Mouse (Mus musculus) stomach, postnatal 0 days (tissue): Measurements from ENCODE around the gene Dnah11. TPM values are rescaled to one million over a fixed set of nuclear protein-coding genes. Genes with fewer than 3 reads are reported as not detected.
A peak's percentile ranks its signal among the peaks of the same experiment; 100 is the strongest.

Experiments
- ATAC-seq: fragments of 200-750 bp; cut with Nextera tagmentation; 2 replicates; pipeline ENCODE4 v1.8.0; 2017; ENCODE audit not compliant: low FRiP score, low TSS enrichment
- DNase-seq: peaks from one replicate; pipeline ENCODE4 v3.0.0-alpha.2; 2016; ENCODE audit warnings: low spot score
- H3K27ac ChIP-seq: fragments of 300-500 bp; sonication (generic); replicated peaks from 2 replicates; pipeline ENCODE4 v1.5.1; 2014; ENCODE audit warnings: mild to moderate bottlenecking, control low read depth
- H3K27me3 ChIP-seq: fragments of 300-500 bp; sonication (generic); 2 replicates; pipeline ENCODE4 v1.6.1; 2014; ENCODE audit warnings: low read length; ENCODE audit not compliant: control insufficient read depth, insufficient read depth
- H3K36me3 ChIP-seq: fragments of 300-500 bp; sonication (generic); 2 replicates; pipeline ENCODE4 v1.6.1; 2014; ENCODE audit warnings: low read length, mixed read lengths; ENCODE audit not compliant: control insufficient read depth, insufficient read depth
- H3K4me1 ChIP-seq: fragments of 300-500 bp; sonication (generic); replicated peaks from 2 replicates; pipeline ENCODE4 v1.6.1; 2014; ENCODE audit warnings: antibody characterized with exemption; ENCODE audit not compliant: control insufficient read depth, insufficient read depth
- H3K4me2 ChIP-seq: fragments of 300-500 bp; sonication (generic); replicated peaks from 2 replicates; pipeline ENCODE4 v1.6.1; 2014; ENCODE audit warnings: low read depth, mild to moderate bottlenecking, control low read depth, moderate library complexity
- H3K4me3 ChIP-seq: fragments of 300-500 bp; sonication (generic); 2 replicates; pipeline ENCODE4 v1.5.1; 2014; ENCODE audit warnings: low read depth, low read length, control low read depth
- H3K9ac ChIP-seq: fragments of 300-500 bp; sonication (generic); 2 replicates; pipeline ENCODE4 v1.6.1; 2014; ENCODE audit warnings: mild to moderate bottlenecking, low read length, control low read depth, mixed read lengths
- H3K9me3 ChIP-seq: fragments of 300-500 bp; sonication (generic); 2 replicates; pipeline ENCODE4 v1.6.1; 2016; ENCODE audit warnings: low read length; ENCODE audit not compliant: control insufficient read depth
- CTCF ChIP-seq: IDR thresholded peaks from 2 replicates; pipeline ENCODE4 v1.5.1; 2016; ENCODE audit warnings: antibody characterized with exemption, low read depth, mild to moderate bottlenecking, moderate library complexity
- EP300 ChIP-seq: optimal IDR thresholded peaks from 2 replicates; pipeline ENCODE3; 2016; ENCODE audit warnings: antibody characterized with exemption
- WGBS: fragments of 180-500 bp; shearing (Covaris S2); extraction: QIAGEN DNeasy Blood & Tissue Kit; methylation state at CpG from one replicate; pipeline ENCODE4 v1.1.7; 2014; 5-methylcytosine and 5-hydroxymethylcytosine counted together
- polyA plus RNA-seq: library from polyadenylated mRNA; unstranded; fragments of >200 nt; fragmentation: Nextera tagmentation; extraction: Ambion mirVana; gene quantifications from 2 replicates; pipeline ENCODE4 v1.2.1, GENCODE M21; 2015

The Dnah11 gene
- polyA plus RNA-seq, 1 experiment from 2014 or later: 0.01 TPM

DNA sequence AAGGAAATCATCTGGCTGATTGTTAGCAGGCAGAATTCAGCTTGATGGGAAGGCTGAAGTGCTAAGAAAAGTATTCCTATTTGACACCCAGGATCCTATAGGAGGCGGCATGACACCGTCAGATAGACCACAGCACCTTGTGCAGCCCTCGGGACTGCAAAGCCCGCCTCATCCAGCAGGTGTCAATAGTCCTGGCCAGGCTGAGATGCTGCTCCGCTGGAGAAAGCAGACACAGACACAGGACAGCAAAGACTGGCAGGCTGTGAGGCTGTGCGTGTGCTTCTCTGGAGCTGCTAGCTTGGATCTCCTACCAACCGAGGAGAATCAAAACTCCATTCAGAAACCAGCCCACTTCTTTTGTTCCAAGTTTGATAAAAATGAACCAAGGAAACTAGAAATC, 205.3 kb downstream of the Dnah11 start:
- no peaks in the 10 kb centered on the region for H3K9me3 ChIP-seq
- no peaks in the 10 kb centered on the region for H3K27me3 ChIP-seq
- TF ChIP-seq EP300: no peak
- peak; percentile 99 for TF ChIP-seq CTCF
- WGBS: 0% methylated on average over 7 of the region's 7 CpGs
- ATAC-seq: peak; percentile 96
- H3K4me3 ChIP-seq: no peak overlapping the region
- peak; percentile 89 for DNase-seq
- H3K27ac ChIP-seq: no peak overlapping the region
- no peak overlapping the region for H3K9ac ChIP-seq
- no peaks in the 10 kb centered on the region for H3K36me3 ChIP-seq
- no peaks in the 10 kb centered on the region for H3K4me1 ChIP-seq
- H3K4me2 ChIP-seq: no peak overlapping the region

DNA sequence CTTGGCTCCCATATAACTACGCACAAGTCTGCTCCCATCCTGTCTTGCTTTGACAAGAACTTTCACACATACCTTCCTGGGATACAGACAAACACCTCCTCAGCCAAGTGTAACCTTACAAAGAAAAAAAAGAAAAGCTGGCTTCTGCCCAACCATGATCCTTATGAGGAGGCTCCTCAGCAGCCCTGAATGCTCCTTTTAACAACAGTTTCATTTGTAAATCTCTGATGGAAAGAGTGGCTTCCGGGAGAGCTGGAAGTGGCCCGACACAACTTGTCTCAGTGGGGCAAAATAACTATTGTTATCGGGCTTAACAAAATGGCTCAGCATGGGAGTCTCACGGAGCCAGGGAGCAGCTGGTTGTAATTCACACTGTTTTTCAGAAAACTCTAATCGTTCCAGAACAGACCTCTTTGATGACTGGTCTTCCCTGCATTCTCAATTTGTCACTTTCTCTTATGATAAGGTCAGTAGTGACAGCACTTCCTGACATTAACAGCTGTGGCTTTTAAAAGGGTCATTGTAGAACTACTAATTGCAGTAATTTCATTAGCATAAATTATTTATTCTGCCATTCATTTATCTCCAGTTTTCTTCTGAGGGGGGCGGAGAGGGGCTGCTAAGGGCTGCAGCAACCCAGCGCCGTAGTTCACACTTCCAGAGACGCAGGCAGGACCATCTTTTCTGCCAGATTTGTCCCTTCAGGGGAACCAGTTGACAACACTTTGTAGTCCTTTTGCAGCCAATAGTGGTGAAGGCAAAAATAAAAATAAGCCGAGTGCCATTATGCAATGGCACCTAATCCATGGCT, 209.6 kb downstream of the Dnah11 start:
- H3K4me1 ChIP-seq: no peaks in the 10 kb centered on the region
- no peak overlapping the region for H3K4me3 ChIP-seq
- DNase-seq: no peak
- H3K4me2 ChIP-seq: no peak overlapping the region
- H3K36me3 ChIP-seq: no peaks in the 10 kb centered on the region
- ATAC-seq: no peak
- H3K27me3 ChIP-seq: no peaks in the 10 kb centered on the region
- no peak for TF ChIP-seq EP300
- no peak for TF ChIP-seq CTCF
- no peaks in the 10 kb centered on the region for H3K9me3 ChIP-seq
- H3K9ac ChIP-seq: no peak overlapping the region
- WGBS: 19% methylated on average over 11 of the region's 11 CpGs
- no peak overlapping the region for H3K27ac ChIP-seq

DNA sequence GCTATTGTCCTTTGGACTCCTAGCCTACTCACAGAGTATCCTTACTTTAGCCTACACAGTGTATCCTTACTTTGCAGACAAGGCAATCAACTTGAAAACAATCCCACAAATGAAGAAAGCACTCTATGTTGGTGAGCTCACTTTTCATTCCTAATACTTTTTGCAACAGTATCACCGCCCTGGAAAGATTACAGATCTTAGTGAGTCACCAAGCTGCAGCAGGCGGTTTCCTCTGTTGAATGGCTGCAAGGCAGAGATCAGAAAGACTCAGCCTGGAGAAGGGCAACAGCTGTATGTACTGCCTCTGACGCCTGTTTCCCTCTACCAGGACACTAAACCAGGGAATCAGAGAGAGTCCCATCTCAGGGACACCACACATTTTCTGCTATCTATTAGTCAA, 218.5 kb downstream of the Dnah11 start:
- no peak for ATAC-seq
- Histone ChIP-seq H3K4me2 (no peak overlapping the region), H3K27me3 (no peaks in the 10 kb centered on the region), H3K4me1 (no peaks in the 10 kb centered on the region), H3K27ac (no peak overlapping the region), H3K4me3 (no peak overlapping the region), H3K9ac (no peak overlapping the region), H3K9me3 (no peaks in the 10 kb centered on the region), H3K36me3 (no peaks in the 10 kb centered on the region)
- TF ChIP-seq CTCF (no peak), EP300 (no peak)
- WGBS: 38% methylated on average over 3 of the region's 3 CpGs
- DNase-seq: no peak

DNA sequence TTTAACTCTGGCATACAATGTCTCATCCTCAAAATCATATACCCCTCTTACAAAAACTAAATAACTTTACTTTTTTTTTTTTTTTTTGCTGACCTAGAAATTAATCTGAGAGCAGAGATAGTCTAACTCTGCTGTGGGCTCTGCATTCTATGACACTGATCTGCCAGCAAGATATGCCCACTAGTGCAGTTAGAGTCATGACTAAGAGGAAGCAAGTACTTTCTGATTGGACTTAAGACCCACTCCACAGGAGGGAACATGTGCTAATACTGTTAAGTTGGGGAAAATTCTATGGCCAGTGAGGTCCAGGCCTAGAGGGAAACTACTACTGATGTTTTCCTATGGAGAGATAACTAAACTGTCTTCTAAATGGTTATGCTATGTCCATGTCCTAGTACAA, 225.1 kb downstream of the Dnah11 start:
- no peaks in the 10 kb centered on the region for H3K4me1 ChIP-seq
- no peak for ATAC-seq
- no peak overlapping the region for H3K9ac ChIP-seq
- no peak overlapping the region for H3K4me2 ChIP-seq
- H3K27me3 ChIP-seq: no peaks in the 10 kb centered on the region
- no peaks in the 10 kb centered on the region for H3K9me3 ChIP-seq
- no peak overlapping the region for H3K4me3 ChIP-seq
- no peak for DNase-seq
- H3K36me3 ChIP-seq: no peaks in the 10 kb centered on the region
- TF ChIP-seq CTCF (no peak), EP300 (no peak)
- H3K27ac ChIP-seq: no peak overlapping the region

DNA sequence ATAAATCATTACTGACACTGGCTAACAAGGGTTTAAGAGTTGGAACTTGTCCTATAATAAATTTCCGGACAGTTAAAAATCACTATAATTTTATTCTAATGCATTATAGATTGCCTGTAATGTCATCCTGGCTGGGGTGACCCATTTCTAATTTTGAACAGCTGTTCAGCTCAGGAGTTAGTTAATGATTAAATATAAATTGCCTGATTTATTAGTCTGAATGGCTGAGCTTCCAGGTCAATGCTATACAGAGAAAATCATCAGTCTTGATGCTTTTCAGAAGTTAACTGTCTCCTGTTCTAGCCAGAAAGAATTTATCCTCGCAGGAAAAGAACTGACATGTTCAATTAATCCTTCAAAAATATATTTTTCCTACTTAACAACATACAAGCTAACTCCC, 236.1 kb downstream of the Dnah11 start:
- no peak for DNase-seq
- no peak for TF ChIP-seq CTCF
- WGBS: 45% methylated on average over 2 of the region's 2 CpGs

DNA sequence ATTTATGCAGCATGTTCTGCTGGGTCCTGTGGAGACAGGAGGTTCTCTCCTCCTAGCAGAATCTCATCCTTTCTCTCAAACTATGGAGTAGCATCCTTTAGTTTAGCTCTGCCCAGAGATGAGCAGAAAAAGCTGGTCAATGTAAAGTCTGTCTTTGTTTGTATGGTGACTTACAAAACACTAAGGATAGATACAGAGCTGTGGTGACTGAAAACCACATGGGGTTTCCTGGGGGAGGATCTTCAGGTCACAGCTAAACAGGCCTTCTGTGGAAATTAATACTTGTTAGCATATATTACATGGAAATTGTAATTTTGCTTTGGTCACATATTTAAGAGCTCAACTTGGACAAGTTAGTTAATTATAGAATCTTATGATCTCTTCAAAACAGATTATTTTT, 239.6 kb downstream of the Dnah11 start:
- Histone ChIP-seq H3K4me3 (no peak overlapping the region), H3K4me2 (no peak overlapping the region), H3K9ac (no peak overlapping the region), H3K9me3 (no peaks in the 10 kb centered on the region), H3K27ac (no peak overlapping the region), H3K4me1 (no peaks in the 10 kb centered on the region), H3K27me3 (no peaks in the 10 kb centered on the region), H3K36me3 (no peaks in the 10 kb centered on the region)
- ATAC-seq (no peak), DNase-seq (no peak)
- TF ChIP-seq EP300: no peak
- TF ChIP-seq CTCF: no peak

More for the DNA sequence above, 236.1 kb downstream of the Dnah11 start:
- no peaks in the 10 kb centered on the region for H3K9me3 ChIP-seq
- no peak overlapping the region for H3K4me3 ChIP-seq
- H3K27me3 ChIP-seq: no peaks in the 10 kb centered on the region
- ATAC-seq: no peak
- H3K4me2 ChIP-seq: no peak overlapping the region
- H3K36me3 ChIP-seq: no peaks in the 10 kb centered on the region
- H3K27ac ChIP-seq: no peak overlapping the region
- H3K9ac ChIP-seq: no peak overlapping the region
- no peaks in the 10 kb centered on the region for H3K4me1 ChIP-seq
